Mouse (Mus musculus): ENCODE measurements around the gene Ripor2.

DNA sequence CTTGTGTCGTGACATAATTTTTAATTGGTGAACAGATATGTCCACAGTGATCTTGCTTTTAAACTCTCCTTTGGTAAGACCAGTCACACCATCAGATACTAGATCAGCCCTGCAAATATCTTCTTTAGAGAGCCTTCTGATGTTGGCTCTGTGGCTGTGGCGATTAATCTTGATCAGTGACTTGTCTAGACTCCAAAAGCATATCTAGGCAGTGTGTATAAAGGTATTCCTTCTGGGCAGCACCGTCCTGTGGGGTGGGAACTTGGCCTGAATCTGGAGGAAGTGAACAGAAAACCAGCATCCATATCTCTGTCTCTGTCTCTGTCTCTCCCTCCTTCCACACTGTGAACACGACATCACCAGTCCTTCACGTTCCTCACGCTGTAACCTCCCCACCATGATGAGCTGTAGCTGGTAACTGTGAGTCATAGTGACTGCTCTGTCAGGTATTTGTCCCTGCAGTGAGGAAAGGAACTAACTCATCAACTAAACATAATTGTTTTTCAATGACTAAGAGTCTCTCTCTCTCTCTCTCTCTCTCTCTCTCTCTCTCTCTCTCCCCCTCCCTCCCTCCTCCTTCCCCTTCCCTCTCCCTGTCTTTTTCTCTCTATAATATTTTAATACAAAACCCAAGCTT lies 45.3 kb upstream of the Ripor2 start:
- TF ChIP-seq EP300 (IDR thresholded peaks at IDR 0.05; ENCODE audit: insufficient read depth, low read depth, low read length): no peak
- TF ChIP-seq CTCF (IDR thresholded peaks at IDR 0.05): no peak

Data from heart, adult 2 months (tissue).